Mouse (Mus musculus) CD4-positive, CD25-positive, alpha-beta regulatory T cell, adult 4 months (primary cell): ENCODE data around the gene Gk5. TPM values are rescaled to one million over a fixed set of nuclear protein-coding genes. Genes with fewer than 3 reads are reported as not detected.

Experiments used
- ATAC-seq: one replicate; pipeline ENCODE4 v1.8.0; 2017
- polyA plus RNA-seq, 2 experiments: library from polyadenylated mRNA; unstranded; fragments of 100-300 nt; shearing (Covaris generic); gene quantifications; one replicate each; pipeline ENCODE4 v1.2.1; 2017

Gk5 gene
- polyA plus RNA-seq, 2 experiments from 2014 or later = 1.5 to 1.6 TPM

DNA sequence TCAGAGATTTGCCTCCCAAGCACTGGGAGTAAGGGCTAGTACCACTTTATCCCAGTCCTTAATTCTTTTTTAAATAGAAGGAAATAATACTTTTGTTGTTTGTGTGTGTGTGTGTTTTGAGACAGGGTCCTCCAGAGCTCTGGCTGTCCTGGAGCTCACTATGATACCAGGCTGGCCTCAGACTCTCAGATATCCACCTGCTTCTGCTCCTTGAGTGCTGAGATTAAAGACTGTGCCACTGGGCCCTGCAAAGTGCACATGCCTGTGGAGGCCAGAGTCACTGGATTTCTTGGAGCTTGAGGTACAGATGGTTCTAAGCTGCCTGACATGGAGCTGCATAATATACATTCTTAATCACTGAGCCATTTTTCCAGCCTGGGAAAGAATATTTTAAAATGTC is 109.1 kb downstream of the Gk5 start:
- no peak for ATAC-seq

DNA sequence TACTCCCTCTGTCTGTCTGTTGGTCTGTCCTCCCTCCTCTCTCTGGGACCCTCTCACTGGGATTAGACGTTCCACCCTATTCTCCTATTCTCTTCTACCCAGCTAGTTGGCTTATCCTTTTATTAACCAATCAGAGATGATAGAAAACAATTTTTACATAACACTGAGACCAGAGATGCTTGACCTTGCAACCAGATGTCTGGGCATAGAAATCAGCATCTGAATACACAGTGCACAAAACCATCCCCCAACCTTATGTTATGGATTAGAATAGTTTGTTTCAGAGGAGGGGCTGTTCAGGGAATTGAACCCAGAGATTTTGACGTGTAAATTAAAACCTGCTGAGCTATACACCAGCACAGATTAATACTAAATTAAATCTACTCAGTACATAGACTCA is 111.1 kb downstream of the Gk5 start:
- ATAC-seq = no peak

Other genes starting within 250 kb of the Gk5 start
- gene Xrn1, start 164.6 kb upstream of the Gk5 start, polyA plus RNA-seq = 10 to 100 TPM; 52.8 to 55.2 TPM
- 10 to 100 TPM; 11.4 to 14.6 TPM for gene Tfdp2, start 76.9 kb downstream of the Gk5 start, polyA plus RNA-seq
- 100 to 1,000 TPM; 219 to 284 TPM for gene Atp1b3, start 245.1 kb downstream of the Gk5 start, polyA plus RNA-seq